Mouse (Mus musculus): ENCODE data around the gene Krt35.

DNA sequence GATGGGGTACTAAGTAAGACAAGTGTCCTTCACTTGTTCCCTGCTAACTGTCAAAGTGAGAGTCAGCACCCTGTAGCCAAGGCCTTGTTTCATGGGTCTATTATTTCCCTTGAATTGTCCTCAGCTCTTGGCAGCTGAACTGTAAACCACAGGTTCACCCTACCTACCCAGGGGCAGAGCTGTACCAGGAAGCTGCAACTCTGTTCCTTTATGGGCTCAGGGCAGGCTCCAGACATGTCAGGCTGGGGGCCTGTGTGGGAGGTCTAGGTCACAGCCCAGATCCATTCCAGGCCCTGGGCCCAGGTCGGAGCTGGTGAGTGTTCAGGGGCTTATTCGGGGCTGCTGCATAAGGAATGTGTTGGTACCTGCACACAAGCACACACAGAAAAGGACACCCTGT lies 43.4 kb upstream of the Krt35 start:
- TF ChIP-seq CTCF (IDR thresholded peaks at IDR 0.05; ENCODE audit: borderline replicate concordance, extremely low read depth, insufficient read depth, insufficient read length) (no peak), POLR2A (IDR thresholded peaks at IDR 0.05; ENCODE audit: borderline replicate concordance, extremely low read depth, insufficient read depth, insufficient read length, poor library complexity, severe bottlenecking) (no peak)
